Mouse (Mus musculus) brown adipose tissue, adult 24 weeks (tissue): ENCODE results near the gene Sh3bgrl. TPM values are rescaled to one million over a fixed set of nuclear protein-coding genes. Genes with fewer than 3 reads are reported as not detected.

Experiments used
- polyA plus RNA-seq: library from polyadenylated mRNA; stranded (reverse); fragments of >200 nt; gene quantifications from 2 replicates; pipeline ENCODE4 v1.2.4, GENCODE M21; 2012; ENCODE audit not compliant: missing spikeins, insufficient read depth, insufficient read length

The Sh3bgrl gene
- polyA plus RNA-seq, 1 experiment: 222 TPM

Other genes starting within 250 kb of the Sh3bgrl start
- gene Hmgn5, start 82.0 kb upstream of the Sh3bgrl start, polyA plus RNA-seq: 47.0 and 77.1 TPM in 2 replicates
- gene Gm6377, start 101.4 kb downstream of the Sh3bgrl start, polyA plus RNA-seq: 0.54 TPM in 1 of 2 replicates, not detected in the other